Mouse (Mus musculus) spleen, adult 18-20 months (tissue): ENCODE data around the gene Zic1.

ENCODE experiments used
- DNase-seq, 2 experiments: peaks; one replicate each; pipeline ENCODE4 v3.0.0; 2022; ENCODE audit warnings: mixed read lengths in 2 of 2

Gene Zic1

DNA sequence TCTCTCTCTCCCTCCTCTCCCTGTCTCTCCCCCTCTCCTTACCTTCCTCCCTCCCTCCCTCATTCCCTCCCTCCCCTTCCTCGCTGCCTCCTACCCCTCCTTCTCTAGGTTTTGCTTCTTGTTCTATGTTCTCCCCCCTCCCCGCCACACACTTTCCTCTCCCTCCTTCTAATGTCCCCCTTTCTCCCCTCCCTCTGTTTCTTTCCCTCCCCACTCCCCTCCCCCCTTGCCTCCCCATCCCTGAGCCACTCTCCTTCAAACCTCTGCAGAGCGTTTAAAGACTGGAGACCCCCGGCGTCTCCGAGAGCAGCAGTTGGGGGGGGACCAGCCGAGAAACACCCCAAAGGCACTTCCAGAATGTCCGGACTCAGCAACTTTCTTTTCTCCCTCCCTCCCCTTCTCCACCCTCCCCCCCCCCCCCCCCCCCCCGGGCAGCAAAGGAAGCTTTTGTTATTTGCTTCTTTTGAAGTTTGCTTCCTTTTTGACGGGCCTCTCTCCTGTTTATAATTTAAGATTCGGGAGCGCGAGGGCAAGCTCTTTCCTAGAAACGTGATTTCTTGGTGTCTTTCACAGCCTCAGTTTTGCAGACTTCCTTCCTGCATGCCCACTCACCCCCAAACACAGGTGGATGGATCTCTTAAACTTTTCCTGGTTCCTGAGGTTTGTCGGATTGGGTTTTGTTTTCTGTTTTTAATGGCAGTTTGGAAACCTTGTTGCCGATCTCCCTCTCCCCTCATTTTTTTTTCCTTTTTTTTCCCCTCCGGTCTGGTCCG lies 802 bp upstream of the Zic1 start:
- DNase-seq = no peak

DNA sequence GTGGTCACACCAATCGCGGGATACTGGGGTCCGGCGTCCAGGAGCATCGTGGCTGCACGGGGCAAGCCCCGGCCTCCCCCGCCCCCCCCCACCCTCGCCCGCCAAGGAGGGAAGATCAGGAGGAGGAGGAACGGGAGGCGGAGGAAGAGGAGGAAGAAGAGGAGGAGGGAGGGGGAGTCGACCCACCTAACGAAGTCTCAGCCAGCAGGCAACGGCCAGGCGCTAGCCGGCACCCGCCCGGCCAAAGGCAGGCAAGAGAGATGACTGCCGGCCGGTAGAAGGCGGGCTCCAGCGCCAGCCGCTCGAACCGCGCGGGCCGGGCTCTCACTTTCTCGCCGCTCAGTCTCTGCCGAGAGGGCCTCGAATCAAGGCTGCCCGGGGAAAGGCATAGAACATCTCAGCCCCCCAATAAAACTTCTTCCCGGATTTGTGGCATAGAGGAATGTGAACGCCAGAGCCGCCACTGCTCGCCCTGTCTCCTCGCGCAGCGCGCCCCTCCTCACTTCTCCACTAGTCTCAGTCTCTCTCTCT lies 574 bp downstream of the Zic1 start:
- DNase-seq = no peak

DNA sequence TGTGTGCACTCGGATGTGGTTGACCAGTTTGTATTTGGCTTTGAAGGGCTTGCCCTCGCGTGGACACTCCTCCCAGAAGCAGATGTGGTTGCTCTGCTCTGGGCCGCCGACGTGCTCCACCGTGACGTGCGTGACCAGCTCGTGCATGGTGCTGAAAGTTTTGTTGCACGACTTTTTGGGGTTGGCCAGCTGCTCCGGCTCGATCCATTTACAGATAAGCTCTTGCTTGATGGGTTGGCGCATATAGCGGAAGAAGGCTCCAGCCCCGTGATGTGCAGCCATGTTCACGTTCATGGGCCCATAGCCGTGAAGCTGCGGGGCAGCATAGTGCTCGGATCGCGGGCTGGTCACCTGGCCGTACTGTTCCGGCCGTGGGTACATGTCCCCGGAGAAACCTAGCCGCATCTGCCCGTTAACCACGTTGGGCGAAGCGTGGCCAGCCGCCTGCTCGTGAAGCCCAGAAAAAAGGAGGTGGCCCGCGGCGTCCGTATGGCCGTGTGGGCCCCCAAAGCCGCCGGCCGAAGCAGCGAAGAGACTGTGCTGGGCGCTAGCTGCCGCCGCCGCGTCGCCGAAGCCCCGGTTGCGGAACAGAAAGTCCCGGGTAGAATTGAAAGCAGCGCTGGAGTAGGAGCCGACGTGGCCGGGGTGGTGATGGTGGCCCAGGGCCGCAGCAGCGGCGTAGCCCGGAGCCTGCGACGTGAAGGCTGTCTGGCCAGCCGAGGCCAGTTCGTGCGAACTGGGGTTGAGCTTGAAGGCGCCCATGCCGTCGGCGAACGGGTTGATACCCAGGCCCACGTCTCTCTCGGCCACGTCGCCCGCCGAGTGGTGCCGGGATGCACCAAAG lies 1.3 kb downstream of the Zic1 start:
- no peak for DNase-seq

DNA sequence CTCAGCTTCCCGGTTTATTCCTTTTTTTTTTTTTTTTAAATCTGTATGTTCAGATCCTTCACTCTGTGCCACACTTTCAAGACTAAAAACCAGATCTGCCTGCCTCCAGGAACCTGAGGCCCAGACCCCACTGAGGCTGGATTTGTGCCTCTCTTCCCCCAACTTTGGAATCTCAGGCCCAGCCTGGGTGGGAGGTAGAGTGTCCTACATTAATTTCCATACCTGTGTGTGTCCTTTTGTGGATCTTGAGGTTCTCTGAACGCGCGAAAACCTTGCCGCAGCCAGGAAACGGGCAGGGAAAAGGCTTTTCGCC lies 1.8 kb downstream of the Zic1 start:
- DNase-seq = no peak

DNA sequence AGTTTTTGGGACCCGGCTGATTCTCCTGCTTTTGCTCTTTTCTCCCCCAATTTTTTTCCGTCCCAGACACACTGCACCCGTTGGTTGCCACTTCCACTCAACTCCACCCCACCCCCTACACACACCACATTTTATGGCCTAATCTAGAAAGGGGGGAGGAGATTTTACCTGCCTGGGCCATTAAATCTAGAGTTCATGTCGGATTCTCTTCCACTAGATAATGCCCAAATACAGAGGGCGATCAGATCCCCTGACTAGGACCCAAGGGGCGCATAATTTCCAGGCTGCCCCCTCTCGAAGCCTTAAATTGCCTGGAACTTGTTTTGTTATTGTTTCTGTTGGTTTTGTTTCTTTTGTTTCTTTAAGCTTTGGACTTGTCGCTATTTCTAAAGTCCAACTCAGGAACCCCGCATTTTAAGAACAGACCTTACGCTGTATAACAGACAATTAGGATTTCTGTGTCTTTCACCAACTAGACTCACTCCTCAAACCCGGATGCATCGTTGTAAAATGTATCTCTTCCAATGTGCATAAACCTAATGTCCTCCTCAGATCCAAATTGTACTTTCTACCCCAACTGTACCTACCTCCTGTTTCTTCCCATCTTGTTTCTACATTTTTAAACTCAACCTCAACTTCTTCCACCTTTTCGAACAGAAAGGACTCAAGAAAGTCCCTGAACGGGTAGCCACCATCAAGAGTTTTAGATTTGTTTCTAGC lies 2.4 kb downstream of the Zic1 start:
- DNase-seq = no peak

DNA sequence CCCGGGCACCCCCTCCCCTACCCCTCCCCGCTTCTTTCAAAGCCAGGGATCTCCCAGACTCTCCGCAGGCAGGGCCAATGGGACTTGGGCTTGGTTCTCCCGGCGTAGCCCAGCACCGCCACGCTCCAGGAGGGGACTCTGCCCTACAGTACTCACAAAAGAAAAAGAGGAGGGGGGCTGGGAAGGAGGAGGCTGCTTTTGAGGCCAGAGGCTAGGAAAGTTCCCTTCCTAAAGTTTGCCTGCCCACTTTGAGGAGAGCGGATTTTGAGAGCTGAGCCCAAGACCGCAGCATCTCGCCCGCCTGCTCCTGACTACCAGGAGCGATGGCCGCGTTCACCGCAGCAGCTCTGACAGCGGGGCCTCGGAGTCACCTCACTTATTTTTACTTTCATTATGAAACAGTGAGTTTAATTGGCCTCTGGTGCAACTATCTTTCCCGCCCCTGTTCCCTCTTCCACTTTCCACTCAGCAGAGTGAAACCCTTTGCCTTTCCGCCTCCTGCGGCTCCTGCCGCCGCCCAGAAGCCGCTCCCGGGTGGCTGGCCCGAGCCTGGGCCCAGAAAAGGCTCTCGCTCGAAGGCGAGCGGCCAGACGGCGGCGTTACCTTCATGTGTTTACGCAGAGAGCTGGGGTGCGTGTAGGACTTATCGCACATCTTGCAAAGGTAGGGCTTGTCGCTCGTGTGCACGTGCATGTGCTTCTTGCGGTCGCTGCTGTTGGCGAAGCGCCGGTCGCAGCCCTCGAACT lies 3.6 kb downstream of the Zic1 start, which contains the start of gene Zic4:
Gene Zic4 (plus strand): TSS at position 558 of the 746 bp plus-strand sequence.
- DNase-seq = no peak

DNA sequence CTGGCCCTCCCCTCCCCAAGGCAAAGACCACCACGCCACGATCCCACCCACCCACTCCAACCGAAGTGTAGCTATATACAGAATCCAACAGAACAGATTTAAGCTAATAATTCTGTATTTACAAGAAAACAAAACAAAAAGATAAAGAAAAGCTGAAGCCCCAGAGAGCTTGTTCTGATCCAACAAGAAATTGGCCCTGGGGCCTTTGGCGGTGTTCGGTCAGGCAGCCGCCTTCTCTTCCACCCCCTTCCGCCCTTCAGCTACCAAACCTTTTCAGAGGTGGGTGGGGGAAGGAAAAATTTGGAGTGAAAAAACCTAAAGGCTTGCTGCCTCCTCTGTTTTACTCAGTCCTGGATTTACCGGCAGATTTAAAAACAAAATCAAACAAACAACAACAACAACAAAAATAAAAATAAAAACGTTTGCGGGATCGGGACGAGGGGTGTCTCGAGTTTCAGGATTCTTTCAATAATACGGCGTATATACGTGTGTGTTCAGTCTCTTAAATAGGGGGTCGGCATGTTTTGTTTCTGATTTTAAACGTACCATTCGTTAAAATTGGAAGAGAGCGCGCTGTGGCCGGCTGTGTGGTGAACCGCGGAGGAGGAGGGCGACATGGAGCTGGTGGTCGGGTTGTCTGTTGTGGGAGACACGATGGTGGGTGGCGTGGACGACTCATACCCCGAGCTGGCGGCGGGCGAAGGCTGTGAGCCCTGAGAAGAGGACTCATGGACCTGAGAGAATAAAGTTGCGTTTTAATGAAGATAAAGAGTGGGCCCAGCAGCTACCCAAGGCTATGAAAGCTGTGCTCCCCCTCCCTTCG lies 4.4 kb downstream of the Zic1 start:
- DNase-seq = no peak

DNA sequence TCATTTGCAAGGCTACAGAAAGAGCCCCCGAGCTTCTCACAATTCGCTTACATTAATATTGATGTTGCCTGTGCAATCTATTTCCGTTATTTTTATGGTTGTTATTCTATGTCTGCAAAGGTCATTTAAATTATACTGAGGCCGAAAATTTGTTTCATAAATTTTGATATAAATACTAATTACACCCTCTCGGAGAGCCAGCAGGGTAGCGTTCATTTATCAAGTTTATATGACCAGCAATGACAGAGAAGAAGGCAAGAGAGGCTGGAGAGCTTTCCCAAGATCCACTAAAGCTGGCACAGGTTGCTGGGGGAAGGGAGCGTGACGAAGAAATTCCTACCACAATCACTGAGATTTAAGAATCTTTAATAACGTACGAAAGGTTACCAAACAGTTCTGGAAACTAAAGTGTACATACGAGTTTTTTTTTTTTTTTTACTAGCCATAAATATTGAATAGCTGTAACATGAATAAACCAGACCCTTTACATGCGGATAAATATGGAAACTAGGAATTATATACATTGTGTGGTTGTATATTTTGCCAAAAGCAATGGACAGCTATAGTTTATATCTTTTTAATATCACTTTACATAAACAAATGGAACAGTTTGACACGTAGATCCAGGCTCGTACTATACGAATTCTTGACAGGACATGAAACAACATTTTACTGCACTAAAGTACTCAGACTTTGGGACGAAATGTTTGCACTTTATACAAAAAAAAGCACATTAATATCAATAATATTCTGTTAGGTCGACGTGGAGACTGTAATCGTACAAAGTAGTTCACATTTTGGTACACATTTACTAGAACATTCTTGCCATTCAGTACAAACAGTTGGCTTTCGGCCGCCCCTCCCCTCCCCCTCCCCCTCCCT lies 5.2 kb downstream of the Zic1 start:
- DNase-seq = no peak

DNA sequence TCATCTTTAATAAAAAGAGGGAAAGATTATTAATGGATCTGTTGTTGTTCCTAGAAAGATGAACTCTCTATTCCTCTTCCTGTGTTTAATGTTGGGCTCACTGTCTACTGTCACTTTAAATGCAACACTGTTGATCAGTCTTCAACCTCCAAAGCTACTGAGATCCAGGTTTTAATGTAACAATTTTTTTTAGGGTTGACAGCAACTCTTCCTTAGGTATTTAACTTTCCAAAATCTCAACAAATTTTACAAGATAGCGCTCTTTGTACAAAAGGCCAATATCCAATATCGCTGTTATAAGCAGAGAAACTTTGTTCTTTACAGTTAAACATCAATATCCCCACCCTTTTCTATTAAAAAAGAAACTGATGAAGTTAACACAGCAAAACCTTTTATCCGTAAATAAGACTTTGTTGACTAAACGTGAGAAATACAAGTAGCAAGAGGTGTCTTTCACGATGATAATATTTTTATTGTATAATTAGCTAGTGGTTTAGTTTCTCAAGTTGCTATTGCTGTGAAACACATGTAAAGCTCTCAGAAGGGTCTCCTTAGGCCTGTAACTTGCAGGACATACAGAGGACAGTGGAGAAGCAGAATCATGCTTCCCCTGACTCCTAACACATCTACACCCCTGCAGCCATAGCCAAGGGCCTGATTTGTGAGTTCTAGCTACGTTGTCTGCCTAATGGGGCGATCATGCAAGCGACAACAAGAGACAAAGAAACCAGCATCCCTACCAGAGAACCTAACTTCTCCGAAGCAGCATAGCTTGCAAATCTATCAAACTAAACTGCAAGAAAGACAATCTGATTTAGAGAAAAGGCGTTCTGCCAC lies 6.5 kb downstream of the Zic1 start:
- no peak for DNase-seq

DNA sequence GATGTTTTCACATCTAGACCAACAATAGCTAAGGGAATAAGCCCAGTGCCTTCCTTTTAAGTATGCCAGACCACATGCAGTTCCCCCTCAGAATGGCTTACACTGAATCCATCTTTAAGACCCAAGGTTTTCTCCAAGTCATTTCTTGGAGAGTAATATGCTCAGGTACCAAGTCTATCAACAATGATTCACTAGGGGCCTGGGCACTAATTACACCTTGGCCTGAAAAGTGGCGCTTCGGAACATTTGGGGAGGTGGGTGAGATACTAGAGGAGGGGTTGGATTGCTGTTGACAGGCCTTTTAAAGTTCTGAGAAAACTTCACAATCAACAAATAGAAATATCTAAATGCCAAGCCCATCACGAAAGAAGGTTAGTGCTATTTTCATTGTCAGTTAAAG lies 8.3 kb downstream of the Zic1 start:
- DNase-seq = no peak

DNA sequence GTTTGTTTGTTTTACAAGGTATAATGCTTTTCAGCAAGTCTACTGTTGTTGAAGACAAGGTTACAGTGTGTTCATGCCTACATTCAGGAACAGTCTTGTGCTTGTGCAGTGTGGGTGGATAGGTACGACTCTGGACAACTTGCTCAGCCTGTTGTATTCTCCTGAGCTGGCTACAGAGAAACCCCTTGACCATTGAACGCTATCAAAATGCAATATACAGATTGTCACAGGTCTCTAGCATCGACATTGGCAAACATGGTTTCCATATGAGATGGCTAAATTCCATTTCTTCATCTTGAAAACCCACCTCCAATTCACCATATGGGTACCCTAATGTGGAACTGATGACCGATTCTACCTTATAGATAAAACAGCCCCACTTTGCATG lies 9.3 kb downstream of the Zic1 start:
- DNase-seq = no peak

DNA sequence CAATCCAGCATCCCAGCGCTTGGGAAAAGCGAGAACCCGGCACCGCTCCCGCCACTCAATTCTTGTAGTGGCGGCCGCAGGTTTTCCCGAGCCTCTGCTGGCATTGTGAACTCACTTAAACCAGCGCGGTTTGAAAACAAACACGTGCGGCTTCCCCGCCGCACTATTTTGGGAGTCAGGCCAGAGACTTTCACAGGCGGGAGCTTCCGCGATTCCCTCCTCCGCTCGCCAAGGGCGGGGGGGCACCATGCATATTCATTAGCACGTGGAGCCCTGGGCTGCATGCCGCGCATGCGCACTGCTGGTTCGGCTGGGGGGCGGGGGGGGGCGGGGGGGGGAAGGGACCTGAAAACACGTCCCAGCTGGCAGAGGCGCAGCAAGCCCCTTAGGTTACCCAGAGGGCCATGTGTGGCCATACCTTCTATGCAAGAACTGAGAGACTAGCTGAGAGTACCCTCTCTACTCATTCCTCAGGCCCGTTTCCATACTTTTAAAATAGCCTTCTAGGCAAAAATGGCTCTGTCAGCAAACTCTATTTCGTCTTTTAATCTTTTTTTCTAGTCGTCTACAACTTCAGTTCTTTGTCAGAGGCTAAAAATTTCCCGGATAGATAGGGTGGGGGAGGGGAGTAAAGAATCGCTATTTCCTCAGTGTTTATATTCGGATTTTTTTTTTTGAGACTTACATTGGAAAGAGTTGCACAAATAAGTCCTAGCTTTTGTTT lies 9.8 kb downstream of the Zic1 start:
- no peak for DNase-seq

DNA sequence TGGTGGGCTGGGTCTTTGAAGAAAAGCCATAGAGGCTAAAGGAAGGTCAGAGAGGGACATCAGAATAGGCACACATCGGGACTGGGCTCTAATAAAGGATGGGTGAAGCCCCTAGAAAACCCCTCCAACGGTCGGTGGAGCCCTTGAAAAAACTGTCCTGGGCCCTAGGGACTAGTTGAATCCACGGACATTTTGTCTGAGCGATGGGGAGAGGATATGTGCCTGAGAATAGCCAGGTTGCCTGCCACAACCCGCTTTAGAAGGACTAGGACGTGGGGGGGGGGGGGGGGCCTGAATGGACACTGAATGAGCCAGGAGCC lies 10.4 kb downstream of the Zic1 start:
- DNase-seq = no peak

DNA sequence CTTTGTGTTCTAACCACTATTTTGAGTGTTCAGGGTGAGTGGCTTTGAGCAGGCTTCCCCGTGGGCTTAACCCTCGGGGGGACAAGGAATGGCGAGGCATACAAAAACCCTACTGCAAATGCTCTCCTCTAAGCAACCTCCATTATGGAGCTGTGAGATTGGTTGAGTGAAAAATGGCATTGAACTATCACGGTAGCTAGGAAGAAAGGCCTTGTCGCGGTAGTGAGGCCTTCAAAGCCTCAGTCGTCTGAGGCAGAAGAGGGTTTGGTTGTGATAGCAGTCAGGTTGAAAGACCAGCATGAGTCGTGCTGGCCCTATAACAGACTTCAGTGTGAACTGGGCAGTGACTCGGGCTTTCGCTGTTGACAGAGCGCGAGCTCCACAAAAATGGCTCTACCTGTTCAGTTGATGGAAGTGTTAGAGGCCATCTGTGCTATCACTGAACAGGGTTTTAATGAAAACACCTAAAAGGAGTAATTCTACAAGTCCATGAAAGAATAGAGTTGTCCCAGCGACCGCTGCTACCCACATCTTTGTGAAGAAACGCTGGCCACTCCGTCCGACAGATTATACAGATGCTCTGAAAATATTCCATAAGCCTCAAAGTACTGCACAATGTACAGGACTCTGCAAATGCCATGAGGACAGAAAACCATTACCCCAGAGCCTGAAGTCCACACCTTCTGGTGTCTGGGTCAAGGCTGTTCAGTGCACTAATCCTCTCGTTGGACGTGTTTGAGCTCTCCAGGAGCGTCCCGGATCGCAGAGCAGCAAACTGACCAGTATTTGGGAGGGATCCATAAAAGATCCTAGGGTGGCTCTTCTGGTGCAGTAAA lies 11.0 kb downstream of the Zic1 start:
- DNase-seq = no peak

DNA sequence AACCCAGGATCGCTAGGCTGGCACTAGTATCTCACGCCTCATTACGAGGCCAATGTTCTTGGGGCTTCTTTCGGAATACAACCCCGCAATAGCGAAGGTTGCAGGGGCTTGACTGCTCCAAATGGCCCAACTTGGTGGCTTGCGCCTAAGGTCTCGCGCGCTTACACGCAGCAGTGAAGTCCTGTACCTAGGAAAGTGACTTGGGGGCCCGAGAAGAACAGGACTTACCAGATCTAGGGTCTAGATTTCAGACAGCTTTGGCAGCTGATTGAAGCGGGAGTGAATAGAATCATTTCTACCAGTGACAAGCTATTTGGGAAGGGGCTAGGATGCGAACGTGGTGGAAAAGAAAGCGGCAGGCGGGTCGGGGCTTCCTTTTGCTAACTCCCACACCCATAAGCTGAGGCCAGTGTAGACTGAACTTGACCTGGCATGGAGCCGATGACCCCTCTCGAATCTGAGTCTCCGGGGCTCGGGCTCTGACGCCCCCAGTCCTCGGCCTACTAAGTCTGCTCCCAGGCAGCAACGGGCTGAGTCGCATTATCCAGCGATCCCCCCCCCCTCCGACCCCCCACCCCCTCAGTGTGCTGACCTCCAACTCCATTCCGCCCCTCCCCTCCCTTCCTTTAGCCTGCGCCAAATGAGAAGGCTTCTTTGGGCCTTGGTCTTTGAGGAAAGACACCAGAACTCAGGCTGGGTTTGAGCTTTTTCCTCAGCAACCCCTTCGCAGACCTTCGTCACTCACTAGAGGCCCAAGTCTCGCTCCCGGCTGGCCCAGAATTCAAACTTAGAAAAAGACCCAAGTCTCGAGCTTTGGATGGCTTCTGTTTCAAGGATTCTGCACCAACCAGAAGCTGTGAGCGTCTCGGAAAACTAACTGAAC lies 11.8 kb downstream of the Zic1 start:
- DNase-seq = no peak

DNA sequence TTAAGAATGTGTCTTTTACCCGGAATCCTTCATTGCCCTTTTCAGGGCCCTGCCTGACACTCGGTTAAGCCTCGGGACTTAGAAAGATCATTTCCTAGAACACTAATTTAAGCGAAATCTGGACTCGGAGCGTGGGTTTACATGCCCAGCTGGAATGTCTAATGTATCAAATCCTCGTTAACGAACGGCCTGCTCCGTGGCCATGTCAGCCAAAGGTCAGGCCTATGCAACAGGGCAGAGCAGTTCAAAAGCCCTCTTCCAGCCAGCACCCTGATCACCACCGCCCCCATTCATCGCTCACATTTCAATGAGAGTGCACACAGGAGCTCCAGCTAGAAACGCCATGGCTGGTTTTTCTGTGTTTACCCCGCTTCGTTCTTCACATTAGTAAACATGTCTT lies 12.8 kb downstream of the Zic1 start:
- DNase-seq = no peak

DNA sequence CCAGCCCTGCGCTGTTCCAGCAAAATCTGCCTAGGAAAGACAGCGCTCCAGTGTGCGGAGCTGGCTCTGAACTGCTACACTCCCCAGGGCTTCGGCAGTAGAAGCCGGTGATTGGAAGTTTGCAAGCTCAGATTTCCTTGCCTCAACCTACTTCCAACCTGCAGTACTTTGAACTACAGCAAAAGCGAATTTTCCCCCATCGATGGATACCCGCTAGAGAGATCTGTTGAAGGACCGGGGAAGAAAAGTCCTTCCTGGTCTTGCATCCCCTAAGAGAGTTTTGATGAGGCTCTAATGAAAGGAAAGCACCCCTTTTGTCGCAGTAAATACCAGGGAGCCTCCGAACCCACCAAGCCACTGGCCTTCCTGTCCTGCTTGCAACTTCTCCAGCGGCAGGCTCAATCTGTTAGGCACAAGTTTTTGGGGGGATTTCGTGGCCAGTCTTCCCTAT lies 13.6 kb downstream of the Zic1 start:
- DNase-seq = no peak
